Mouse (Mus musculus) ES-Bruce4 (cell line): Measurements from ENCODE around the gene Rhoj.

Experiments used
- CTCF ChIP-seq: IDR thresholded peaks from one replicate; pipeline ENCODE4 v1.8.1; 2011; ENCODE audit warnings: low read depth, low read length
- EP300 ChIP-seq: IDR thresholded peaks from 2 replicates; pipeline ENCODE4 v1.6.1; 2011; ENCODE audit warnings: low read depth, low read length; ENCODE audit not compliant: insufficient read depth
- POLR2A ChIP-seq: IDR thresholded peaks from one replicate; pipeline ENCODE4 v1.8.1; 2011; ENCODE audit warnings: low read length; ENCODE audit not compliant: insufficient read depth

DNA sequence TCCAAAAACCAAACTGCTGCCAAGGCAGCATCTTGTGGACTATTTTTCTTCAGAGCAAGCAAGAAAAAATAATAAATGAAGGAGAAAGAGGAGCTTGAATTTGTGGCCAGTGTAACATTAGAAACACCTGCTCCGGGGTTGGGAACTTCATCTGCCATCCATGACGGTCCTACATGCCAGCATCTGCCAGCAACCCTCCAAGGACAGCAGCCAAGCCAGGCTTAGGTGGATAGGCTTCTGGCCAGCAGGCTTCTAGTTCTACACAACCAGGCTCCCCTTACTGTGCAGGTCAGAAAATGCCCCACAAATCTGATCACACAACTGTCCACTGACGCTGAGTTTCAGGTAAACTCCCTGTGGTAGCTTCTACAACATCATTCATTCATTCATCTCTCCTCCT lies 7.7 kb downstream of the Rhoj start:
- TF ChIP-seq POLR2A (no peak), CTCF (no peak), EP300 (no peak)
